Mouse (Mus musculus) layer of hippocampus, adult 9-10 months (tissue): Measurements from ENCODE around the gene Gas6.

Experiments used
- DNase-seq: peaks from one replicate; pipeline ENCODE4 v3.0.0; 2022; ENCODE audit warnings: low spot score

Gene Gas6

GRCm38 (mm10) chr8:13461085-13461765 lies 33.1 kb downstream of the Gas6 start:
- DNase-seq: no peak

DNA sequence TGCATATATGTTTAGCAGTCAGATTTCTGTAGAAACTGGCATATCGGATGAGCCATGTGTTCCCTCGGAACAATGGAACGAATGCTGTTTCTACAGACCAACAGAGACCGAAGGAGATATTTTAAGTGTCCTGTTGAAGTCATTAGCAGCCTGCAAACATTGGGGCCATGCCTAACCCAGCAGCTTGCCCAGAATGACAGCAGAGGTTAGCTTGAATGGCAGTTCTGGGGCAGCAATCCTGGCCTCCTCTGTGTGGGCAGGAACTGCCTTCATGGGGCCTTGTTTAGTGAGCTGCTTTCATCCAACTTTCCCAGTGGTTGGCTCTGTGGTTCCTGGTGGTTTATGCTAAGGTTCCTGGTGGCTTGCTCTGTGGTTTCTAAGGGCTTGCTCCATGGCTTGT lies 34.9 kb downstream of the Gas6 start:
- no peak for DNase-seq

DNA sequence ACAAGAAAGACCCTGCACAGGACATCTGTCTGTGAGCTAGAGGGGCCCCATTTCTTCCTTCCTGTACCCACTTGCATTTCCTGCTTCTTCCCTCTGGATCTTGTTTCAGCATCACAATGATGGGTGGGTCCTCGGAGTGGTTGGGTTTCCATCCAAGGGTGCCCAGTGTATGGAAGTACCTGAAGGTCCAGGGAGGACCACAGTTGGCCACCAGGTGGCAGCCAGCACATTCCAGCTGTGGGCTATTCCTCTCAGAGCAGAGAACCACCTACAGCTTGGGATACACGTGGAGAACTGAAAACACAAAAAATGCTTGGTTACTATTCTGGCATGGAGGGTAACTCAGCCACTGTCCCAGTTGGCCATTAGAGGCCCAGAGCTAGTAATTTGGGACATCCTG lies 39.0 kb downstream of the Gas6 start:
- DNase-seq: no peak

- no peak for DNase-seq
These were observed 39.8 kb downstream of the Gas6 start for GRCm38 (mm10) chr8:13454341-13455113.

GRCm38 (mm10) chr8:13451747-13452277 lies 42.5 kb downstream of the Gas6 start:
- no peak for DNase-seq

DNA sequence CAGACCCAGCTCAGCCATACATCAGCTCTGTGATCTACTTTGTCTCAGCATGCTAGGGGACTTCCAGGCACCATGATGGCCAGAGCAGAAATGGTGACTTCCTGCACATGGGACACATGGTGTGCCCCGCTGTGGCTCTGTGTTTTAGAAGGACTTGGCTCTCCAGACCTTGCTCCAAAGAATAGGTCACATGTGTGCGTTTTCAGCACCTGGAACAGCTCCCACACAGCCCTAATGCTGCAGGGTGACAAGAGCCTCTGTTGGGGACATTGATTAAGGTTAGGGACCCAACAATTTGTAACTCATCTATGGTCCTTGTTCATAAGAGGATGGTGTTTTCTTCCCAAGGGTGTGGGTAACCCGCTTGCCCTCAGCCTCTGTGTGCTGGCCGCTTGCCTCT lies 46.1 kb downstream of the Gas6 start:
- no peak for DNase-seq

DNA sequence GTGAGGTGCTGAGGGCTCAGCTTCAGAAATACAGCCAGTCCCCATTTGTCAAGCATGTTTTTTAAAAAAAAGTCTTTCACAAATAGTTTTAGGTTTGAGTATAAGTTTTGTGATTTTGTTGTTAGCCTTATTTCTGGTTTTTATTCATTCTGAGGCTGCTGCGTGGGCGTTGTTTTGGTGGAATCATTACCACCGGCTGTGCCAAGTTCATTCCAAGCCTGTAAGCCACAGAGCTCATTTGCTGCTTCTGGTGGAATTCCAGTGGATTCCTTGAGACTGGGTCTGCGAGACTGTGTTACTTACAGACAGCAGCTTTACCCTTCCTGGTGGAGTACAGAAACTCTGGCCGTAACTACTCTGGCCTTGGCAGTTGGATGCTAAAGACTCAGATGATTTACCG lies 47.8 kb downstream of the Gas6 start:
- DNase-seq: no peak

DNA sequence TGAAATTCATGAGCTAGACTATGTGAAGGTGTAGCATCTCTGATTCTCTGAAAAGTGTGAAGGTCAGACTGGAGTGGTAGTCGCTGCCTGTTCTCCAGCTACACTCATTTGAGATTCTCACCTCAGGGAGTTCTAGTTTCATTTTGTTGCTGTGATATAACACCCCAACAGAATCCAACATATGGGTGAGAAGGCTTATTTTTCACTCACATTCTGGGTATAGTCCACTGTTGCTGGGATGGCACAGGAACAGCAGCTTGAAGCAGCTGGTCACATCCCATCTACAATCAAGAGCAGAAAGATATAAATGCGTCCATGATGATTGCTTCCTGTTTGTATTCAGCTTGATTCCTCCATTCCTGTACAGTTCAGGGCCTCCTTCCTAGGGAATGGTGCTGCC lies 52.1 kb downstream of the Gas6 start:
- no peak for DNase-seq

GRCm38 (mm10) chr8:13437531-13437930 lies 56.8 kb downstream of the Gas6 start:
- DNase-seq: no peak

- no peak for DNase-seq
These were observed 58.2 kb downstream of the Gas6 start for GRCm38 (mm10) chr8:13436052-13436451.

DNA sequence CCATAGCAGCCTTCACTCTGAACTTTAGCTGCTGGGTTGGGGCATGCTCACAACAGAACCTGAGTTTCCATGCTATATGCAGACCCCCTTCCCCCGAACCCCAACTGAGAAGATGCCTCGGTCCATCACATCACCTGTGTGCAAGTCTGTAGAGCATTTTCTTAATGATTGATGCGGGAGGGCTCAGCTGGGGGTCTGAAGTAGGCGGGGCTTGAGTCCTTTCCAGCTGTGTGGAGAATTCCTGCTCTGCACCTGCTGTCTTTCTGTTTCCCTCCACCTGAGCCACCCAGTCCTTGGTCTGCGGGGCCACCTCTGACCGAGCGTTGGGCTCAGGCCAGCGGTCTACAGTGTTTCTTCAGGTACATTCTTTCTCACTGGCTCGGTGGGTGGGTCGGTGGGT lies 59.4 kb downstream of the Gas6 start, which contains the start of gene Tmem255b:
Gene Tmem255b (plus strand): TSS at position 301 of the 400 bp plus-strand sequence.
- DNase-seq: no peak

GRCm38 (mm10) chr8:13433130-13433529 lies 61.2 kb downstream of the Gas6 start:
- no peak for DNase-seq

- no peak for DNase-seq
These were observed 63.4 kb downstream of the Gas6 start for GRCm38 (mm10) chr8:13430866-13431265.

DNA sequence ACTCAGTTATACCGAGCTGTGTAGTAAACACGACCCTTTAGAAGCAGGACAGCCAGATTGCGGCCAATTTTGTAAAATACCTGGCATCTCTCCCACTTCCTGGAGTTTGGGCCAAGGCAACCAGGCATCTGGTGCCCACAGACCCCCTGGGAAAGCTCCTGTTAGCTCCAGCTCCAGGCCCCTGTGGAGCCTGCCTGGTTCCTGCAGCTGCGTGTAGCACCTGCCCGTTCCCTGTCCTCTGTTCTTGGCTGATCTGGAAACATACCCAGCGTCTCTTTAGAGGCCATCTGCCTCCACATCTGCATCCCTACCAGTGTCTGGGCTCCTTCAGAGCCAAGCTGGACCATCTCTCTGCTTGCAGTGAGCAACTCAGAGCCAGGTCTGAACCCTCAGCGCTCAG lies 63.9 kb downstream of the Gas6 start:
- no peak for DNase-seq

DNA sequence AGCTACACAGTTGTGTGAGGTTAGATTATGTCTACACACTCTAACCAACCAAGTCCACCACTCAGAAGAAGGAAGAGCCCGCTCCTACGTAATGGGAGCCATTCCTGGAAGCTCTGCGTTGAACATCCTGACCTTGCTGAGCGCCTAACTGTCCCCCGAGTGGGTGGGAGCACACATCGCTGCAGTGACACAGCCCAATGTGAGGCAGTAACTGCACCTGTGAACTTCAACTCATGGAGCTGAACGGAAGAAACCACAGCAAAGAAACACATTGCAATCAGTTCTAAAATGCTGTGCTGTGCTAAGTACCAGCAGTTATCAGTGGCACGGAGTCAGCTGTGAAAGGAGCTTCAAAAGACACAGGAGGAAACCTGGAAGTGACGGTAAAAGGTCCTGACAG lies 66.1 kb downstream of the Gas6 start:
- no peak for DNase-seq

DNA sequence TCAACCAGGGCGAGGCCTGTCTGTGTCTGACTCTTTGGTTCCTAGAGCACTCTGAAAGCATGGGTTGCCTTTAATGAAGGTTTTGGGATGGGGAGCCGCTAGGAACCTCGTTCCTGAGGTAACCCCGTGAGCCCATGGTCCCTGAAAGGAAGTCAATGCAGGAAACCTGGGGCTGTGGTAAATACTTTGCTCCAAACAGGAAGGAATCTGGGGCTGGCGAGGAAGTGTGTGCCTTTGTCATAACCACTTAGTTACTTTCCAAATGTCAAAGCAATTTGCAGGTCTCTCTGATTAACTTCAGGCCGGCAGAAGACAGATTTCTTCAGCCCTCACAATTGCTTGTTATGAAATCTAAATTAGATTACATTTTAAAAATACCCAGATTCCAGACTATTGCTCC lies 66.9 kb downstream of the Gas6 start:
- no peak for DNase-seq

GRCm38 (mm10) chr8:13420970-13421369 lies 73.3 kb downstream of the Gas6 start:
- no peak for DNase-seq

DNA sequence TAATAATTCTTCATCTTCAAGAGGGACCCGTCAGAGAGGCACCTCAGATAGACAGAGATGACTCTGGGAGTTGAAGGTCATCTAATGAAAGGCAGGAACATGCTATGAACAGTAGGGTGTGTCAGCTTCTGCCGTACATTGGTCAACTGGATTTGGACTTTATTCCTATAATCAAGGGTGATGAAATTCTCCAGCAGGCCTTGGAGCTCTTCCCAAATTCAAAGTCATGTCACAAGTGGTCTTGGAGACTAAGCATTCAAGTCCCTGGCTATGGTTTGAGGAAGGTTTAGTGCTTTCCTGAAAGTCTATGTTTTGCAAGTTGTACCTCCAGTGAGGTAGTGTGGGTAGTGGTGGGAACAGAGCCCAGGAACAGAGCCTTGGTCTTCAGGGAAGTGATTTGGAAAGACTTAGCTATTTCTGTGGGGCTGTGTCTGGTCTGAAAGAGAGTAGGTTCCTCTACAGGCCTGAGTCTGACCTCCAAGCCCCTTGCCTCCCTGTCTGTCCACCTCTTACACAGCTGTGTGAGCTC lies 75.1 kb downstream of the Gas6 start:
- DNase-seq: no peak

GRCm38 (mm10) chr8:13415879-13416278 lies 78.4 kb downstream of the Gas6 start:
- DNase-seq: no peak
